Mouse (Mus musculus): ENCODE results near the gene Rsbn1. TPM values are rescaled to one million over a fixed set of nuclear protein-coding genes. Genes with fewer than 3 reads are reported as not detected.

Rsbn1 gene
- total RNA-seq (2023), result 39.5 TPM

GRCm38 (mm10) chr3:103914010-103914669 is at the start of gene Rsbn1:
Gene Rsbn1 (plus strand): TSS chr3:103914120.

GRCm38 (mm10) chr3:103967861-103968691 is 54.2 kb downstream of the Rsbn1 start, which contains the start of gene Phtf1:
Gene Phtf1 (plus strand): TSS chr3:103968110.

Other genes with a start within 250 kb of the Rsbn1 start
- 10.0 TPM for gene Olfml3, start 176.1 kb upstream of the Rsbn1 start, total RNA-seq (2023)
- gene Gm10964, start 174.8 kb upstream of the Rsbn1 start, total RNA-seq (2023), result not detected
- gene Hipk1, start 122.6 kb upstream of the Rsbn1 start, total RNA-seq (2023), result 262 TPM
- gene Dclre1b, start 104.7 kb upstream of the Rsbn1 start, total RNA-seq (2023), result 35.6 TPM
- gene Ap4b1, start 104.6 kb upstream of the Rsbn1 start, total RNA-seq (2023), result 21.8 TPM
- gene Gm43064, start 104.5 kb upstream of the Rsbn1 start, total RNA-seq (2023), result 0.92 TPM
- gene Bcl2l15, start 81.5 kb upstream of the Rsbn1 start, total RNA-seq (2023), result 1.3 TPM
- 360 TPM for gene Ptpn22, start 54.3 kb upstream of the Rsbn1 start, total RNA-seq (2023)
- 30.2 TPM for gene Phtf1, start 54.0 kb downstream of the Rsbn1 start, total RNA-seq (2023)